Mouse (Mus musculus): ENCODE measurements around the gene Ctnna2.

The Ctnna2 gene

DNA sequence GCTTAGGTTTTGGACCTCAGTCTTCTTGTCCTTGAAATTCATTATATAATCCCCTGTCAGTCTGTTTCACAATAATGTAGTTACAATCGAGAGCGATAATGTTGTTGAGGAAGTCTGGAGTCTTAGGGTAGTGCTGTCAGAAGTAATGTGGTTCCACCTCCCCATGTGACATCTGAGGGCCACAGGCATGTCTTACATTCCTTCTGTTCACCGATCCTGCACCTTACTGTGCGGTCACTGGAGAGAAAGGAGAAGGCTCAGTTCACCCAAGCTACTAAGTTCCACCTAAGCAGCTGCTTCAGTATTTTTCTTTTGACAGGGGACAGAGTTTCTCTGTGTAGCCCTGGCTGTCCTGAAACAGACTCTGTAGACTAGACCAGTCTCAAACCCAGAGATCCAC lies 723.2 kb downstream of the Ctnna2 start:
- DNase-seq = no peak

DNA sequence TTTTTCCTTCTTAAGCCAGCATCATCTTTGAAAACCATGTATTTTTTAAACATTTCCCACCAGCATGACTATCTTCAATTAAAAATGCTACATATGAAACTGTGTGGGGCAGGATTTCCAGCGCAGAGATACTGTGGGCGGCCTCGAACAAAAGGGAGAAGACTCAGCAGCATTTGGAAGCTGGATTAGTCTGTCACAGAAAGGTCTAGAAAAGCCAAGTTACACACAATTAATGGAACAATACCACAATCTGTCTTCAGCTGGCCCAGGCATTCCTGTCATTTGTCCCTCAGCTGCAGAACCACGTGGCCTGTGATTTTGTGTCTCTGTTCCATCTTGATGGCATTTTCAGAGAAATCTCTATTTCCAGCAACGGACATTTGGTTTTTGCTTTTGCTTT lies 726.0 kb downstream of the Ctnna2 start:
- no peak for DNase-seq

DNA sequence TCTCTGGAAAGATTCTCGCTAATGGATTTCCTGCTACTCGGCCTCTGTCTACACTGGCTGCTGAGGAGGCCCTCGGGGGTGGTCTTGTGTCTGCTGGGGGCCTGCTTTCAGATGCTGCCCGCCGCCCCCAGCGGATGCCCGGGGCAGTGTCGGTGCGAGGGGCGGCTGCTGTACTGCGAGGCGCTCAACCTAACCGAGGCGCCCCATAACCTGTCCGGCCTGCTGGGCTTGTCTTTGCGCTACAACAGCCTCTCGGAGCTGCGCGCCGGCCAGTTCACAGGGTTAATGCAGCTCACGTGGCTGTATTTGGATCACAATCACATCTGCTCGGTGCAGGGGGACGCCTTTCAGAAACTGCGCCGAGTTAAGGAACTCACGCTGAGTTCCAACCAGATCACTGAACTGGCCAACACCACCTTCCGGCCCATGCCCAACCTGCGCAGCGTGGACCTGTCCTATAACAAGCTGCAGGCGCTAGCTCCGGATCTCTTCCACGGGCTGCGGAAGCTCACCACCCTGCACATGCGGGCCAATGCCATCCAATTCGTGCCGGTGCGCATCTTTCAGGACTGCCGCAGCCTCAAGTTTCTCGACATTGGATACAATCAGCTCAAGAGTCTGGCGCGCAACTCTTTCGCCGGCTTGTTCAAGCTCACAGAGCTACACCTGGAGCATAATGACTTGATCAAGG lies 735.8 kb downstream of the Ctnna2 start:
- peak; percentile 60 for DNase-seq

DNA sequence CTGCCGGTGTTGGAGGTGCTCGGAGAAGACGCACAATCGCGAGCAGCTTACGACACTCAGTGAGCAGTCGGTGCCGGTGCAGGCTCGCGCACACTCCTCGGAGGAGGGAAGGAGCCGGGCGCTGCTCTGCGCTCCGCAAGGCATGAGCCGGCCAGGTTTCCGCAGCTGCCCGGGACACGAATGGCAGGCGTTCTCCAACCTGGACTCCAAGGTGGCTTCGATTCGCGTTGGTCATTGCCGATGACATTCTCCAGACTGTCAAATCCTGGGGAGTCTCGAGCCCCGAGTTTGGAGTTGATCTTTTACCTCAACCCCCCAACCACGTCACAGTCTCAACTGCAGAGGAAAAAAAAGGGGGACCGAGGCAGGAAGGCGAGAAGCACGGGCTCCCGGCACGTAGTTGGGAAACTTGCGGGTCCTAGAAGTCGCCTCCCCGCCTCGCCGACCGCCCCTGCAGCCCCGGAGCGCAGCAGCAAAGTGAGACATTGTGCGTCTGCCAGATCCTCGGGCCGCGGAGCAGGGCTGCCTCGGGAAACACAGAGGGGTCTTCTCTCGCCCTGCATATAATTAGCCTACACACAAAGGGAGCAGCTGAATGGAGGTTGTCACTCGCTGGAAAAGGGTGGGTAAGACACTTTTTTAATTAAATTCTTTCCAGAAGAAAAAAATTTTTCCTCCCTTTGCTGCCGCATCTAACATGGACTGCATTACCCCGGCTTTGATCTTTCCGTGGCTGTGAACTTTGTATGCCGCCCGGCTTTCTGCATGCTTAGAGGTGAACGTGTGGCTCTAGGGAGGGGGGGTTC lies 736.7 kb downstream of the Ctnna2 start, which contains the start of gene Lrrtm1:
Gene Lrrtm1, plus strand, starts transcription at position 89 of the 806 bp plus-strand sequence.
- DNase-seq = peak; percentile 77

DNA sequence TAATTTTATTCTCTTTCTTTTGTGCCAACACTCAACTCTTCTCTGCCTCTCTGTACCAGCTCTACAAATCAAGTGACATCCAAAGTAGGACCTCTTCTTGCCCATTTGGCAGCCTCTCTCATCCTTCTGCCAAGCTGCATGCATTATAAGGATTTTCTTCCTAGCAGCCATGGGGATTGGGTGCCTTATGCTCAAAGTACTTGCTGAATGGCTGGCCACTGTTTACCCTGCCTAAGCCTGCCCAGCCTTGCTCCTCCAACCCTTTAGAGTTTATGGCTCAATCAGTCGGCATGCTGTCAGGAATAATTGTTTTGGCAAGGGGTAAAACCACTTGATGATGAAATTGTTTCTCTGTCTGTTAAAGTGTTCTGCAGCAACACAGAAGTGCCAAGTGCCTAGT lies 739.1 kb downstream of the Ctnna2 start:
- peak; percentile 28 for DNase-seq

DNA sequence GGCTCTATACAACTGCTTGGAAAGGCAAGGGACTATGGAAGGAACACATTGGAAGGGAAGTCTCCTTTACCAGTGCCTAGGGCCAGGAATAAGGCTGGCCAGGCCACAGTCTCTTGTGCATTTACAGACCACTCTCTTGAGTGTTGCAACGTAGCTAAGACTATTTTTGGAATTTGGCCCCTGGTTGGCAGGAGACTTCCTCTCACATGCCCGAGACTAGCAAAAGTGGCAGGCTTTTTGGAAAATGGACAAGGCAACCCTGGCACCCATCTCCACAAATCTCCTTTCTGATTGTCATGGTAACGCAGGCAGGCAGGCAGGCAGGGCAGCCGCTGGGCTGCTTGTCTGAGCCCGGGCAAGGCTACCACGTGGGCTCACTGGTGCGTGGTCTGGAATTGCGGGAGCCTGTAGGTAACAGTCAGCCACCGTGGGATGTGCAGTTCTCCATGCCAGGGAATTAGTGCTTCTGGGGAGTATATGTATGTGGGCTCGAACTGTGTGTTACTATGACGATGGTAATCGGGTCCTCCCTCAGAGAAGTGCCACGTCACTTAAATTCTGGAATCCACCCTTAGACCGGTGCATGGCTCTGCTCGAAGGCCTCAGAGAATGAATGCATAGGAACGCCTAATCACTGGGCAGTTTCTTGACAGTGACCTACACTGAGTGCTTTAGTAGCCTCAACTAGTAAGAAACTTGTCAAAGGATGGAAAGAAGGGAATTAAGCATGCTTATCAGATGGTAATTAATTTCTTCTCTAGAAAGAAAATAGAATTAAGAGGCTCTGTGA lies 756.5 kb downstream of the Ctnna2 start:
- peak; percentile 47 for DNase-seq

DNA sequence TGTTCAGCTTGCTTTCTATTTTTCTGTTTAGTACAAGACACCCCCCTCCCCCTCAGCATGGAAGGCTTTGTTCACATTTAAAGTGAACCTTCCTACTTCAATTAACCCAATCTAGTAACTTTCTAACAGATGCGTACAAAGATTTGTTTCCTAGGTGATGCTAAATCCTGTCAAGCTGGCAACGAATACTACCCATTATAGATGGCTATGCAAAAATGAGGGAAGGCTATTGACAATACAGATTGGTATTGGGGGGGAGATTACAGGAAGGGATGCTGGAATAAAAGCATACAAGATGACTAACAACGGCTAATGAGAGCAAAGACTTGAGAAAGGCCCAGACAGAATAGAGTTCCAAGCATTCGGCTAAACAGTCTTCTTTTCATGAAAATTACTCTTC lies 758.7 kb downstream of the Ctnna2 start:
- DNase-seq = no peak

DNA sequence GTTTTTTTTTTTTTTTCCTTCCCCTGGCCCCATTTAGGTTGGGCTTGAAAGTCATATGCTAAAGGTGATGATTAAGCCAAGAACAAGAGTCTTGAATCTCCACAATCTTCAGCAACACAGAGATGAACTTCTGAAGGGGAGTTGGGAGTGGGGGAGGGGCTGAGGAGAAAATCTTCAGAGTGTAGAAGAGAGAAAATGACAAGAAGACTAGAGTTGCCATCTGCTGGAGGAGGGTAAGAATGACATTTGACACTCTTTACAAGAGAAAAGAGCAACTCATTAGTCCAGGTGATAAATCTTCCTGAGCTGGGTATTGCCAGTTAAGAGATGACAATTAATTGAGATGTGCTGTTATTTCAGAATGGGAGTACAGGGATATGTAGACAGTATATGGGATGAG lies 760.6 kb downstream of the Ctnna2 start:
- peak; percentile 60 for DNase-seq

DNA sequence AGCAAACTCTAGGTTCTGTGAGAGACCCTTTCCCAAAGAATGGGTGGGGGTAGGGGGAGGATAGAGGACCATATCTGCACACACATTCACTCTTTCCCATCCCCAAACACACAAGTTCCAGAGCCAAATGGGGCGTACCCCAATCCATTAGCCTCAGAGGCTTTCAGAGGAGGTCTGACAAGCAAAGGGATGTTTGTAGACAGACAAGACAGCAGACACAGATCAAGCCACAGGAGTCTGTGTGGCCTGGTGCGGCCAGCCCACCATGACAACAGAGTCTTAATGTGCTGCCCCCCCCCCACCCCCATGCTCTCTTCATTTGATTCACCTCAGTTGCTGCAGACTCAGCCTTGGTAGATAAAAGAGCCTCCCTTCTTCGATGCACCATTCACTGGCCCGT lies 764.2 kb downstream of the Ctnna2 start:
- no peak for DNase-seq

DNA sequence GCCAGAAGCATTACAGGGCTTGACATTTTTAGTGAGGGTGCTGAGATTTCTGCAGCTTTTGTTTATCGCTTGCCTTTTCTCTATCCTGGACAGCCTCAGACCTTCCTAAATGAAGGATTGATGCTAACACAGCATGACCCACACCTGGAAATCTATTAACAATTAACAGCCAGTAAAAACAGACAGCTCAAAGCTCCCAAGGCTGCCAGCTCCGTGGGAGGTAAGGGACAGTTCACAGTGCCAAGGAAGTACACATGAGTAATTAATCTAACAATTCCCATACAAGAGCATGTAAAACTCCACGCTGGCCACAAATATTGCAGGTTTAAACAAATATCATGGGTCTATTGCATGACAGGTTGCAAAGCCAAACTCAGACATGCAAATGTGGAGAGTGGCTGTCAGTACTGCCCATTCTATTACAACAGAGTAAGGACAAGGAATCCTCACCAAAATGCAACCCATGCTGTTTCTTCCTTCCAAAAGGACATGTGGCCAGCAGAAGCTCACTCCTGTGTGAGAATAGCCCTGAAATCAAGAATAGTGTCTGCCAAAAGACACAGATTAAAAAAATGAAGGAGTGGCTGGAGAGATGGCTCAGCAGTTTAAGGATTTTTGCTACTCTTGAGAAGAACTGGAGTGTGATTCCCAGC lies 765.6 kb downstream of the Ctnna2 start:
- DNase-seq = no peak

DNA sequence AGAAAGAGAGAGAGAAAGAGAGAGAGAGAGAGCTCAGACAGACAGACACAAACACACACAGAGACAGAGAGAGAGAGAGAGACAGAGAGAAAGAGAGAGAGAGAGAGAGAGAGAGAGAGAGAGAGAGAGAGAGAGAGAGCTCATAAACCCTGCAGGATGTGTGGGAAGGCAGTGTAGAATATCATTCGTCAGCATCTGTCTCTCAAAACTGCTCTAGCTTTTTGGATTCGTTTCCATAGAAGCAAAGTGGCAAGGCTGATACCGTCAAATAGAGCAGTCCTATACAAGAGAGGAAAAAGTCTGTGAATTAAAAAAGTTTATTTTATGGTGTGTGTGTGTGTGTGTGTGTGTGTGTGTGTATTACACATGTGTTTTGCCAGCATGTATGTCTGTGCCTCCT lies 769.6 kb downstream of the Ctnna2 start:
- no peak for DNase-seq

DNA sequence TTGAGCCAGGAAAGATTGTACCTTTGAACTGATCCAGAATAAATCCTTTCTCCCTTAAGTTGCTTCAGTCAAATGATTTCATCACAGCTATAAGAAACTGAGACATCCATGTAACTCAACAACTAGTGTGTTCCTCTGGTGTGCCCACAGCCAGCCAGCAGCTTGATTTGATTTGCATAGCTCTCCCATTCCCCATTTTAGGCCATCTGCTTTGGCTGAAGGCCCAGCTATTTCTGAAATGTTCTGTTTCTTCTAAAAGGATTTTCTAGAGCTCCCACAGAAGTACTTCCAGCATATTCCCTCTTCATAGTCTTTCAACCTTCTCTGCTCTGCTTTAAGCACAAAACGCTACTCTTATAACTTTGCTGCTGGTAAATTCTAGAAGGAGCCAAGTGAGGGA lies 770.3 kb downstream of the Ctnna2 start:
- DNase-seq = peak; percentile 33

DNA sequence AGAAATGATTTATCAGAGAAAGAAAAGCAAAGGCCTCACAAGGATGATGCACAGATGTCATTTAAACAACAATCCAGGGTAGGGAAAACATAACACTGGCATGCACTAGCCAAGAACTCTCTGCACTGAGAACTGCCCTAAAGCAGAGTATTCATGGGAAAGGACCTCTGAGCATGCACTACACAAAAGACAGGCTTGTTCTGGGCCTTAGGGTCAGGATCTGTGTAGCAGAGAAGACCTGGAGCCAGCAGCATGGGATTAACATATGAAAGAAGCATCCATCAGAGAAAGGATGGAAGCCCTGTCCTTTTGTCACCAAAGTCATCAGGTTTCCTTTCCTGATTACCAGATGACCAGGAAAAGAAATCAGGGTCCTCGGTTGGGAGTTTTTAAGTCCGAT lies 780.1 kb downstream of the Ctnna2 start:
- no peak for DNase-seq

DNA sequence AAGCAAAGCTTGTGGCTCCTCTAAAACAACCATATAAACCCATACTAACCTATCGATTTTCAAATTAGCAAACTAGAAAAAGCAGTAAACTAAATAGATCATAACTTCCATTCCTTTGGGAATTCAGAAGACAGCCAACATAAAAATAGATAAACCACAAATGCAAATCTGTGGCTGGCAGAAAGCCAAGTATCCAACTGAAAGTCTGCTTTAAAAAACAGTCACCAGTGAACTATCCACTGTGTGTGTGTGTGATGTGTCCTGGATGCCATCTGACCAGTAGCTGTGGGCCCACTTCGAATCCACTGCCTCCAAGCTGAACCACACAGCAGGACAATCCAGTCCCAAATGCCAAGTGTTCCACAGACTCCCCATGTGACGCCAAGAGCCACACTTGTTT lies 782.8 kb downstream of the Ctnna2 start:
- peak; percentile 25 for DNase-seq

DNA sequence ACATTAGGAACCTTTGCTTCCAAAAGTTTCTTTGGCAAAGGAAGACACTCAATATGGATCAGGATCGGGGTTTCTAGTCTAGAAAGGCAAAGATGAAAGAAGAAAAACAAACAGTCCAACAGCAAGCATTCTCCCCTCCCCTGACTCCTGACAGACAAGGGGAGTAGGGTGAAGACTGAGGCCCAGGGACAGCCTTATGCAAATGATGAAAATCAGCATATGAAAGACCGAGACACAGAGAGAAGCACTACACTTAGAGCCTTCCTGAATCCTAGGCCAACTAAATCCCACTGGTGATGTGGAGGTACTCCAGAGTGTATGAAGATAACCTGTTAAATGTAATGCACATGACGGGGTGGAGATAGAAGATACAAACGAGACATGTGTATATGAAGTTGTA lies 787.9 kb downstream of the Ctnna2 start:
- no peak for DNase-seq

DNA sequence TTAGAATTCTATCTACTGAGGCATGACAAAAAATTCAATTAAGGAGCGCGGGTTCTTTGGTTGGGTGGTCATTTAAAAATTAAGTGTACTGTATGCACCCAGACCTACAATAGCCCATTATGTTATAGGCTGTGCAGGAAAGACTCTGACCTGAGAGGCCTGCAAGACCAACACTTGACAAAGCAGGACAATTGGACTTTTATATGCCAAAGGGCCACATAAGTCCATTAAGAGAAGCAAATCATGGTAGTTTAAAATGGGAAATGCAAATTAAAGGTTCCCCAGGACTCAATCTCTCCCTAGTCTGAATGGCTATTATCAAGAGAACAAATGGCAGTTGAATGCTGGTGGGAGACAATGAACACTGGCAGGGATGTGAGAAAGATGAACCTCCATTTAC lies 790.9 kb downstream of the Ctnna2 start:
- DNase-seq = no peak

DNA sequence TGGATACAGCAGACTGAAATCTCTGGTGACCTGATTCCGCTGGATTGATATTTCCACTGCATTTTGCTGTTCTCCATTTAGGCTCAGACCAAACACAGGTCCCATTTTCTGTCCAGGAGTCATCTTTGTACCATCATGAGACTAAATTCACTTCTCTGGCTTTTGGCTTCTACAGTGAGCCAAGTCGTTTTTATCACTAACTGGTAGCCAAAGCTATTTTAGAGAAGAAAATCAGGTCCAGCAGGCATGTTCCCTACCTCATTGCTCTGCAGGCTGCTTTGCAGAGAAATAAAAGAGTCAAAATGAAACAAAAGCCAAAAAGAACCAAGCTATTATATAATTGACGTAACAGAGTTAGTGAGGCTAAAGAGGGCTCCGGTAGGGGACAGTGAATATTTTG lies 793.7 kb downstream of the Ctnna2 start:
- no peak for DNase-seq

DNA sequence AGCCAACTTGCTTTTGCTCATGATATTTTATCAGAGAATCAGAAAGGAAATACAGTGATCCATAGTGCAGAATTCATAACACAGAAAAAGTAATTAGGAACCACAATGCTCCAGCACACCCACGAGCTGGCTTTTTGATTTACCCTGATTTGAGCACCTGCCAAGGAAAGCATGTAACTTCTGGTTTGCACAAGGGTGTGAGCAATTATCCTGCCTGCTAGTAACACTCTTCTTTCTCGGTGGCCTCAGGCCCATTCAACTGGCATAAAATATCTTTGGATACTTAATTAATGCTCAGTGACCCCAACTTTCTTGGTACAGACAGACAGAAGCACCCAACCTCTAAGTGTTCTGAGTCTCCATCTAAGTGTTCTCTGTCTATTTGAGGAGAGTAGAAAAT lies 794.6 kb downstream of the Ctnna2 start:
- DNase-seq = no peak

DNA sequence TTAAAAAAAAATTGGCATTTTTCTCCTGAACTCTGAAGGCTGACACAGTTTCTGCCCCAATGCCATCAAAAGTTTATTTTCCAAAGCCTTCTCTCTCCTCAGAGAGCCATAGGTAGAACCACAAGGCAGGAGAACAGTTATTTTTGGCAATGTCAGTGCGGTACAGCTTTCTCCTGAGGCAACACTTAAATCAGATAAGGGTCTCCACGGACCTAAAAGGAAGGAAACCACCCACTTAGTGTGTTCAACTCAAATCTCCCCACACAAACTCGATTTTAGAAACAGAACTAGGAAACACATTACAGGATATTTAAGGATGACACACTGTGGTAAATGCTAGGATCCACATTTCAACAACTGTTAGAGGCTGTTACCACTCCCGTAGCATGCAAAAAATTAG lies 803.7 kb downstream of the Ctnna2 start:
- DNase-seq = no peak

DNA sequence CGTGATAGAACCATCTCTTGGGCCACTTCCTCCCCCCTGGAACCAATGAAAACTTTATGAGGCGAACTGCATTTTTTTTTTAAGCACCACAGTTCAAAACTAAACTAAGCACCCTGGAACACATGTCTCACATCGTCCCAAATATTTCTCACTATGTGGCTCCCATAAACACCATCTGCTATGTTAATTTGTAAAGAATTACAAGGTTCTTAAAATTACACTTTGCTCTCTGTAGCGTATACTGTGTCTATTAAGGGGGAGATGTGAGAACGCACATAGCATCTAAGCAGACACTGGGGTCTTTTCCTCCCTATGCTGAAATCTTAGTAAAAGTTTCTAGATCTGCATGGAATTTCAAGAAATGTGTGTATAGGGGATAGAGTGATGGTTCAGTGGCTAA lies 822.5 kb downstream of the Ctnna2 start:
- no peak for DNase-seq

DNA sequence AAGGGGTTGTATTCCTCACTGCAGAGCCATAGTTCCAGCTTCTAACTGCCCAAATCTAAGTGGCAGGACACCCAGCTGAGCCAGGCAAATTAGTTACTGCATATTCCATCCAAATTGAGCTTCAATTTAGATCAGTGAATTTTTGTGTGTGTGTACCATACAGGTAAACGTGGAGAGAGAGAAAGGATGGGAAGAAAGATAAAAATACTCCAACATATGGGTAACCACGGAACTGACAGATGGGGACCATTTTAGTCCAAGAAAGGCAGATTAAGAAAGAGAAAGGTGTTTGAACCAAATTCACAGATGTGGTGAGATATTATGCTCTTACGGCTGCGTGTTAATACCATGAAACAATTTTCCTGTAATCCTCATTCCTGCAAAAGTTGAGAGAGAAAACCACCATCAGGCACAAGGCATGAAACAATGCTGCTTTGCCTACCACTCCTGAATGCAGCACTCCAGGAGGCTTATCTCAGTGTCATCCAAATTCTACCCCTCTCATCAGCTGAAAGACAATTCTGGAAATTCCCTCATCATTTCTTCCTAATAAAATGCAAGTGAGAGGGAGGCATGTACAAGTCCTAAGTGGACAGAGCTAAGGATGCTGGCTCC lies 840.1 kb downstream of the Ctnna2 start:
- DNase-seq = no peak

DNA sequence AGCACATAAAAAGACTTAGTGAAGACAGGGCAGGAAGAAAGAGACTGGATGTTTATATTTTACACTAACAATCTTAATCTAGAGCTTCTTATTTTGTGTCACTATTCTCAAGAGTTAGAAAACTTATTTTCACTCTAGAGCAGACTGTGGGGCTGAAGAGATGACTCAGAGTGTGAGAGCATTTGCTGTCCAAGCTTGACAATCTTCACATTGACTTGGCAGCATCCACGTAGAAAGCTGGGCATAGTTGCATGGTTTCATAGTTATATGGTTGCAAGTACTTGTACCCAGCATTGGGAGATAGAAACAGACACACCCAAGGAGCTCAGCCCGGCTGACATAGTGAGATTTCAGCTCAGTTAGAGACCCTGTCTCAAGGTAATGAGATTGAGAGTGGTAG lies 858.6 kb downstream of the Ctnna2 start:
- DNase-seq = no peak

DNA sequence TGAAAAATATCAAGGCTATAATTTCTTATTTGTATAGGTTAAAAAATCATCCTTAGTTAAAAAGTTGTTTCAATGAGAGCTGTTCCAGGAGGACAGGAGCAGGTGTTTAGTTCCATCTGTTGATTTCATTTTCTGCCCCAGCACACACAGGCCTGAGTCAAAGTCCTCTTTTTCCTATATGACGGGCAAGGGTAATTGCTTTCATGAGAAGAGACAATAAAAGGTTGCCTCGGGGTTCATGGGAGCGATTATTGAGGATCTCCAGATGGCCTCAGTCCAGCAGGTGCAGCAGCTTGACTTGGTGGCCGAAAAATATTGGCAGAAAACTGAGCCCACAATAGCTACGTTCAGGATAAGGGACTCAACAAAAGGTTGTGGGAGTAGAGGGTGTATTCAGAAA lies 859.0 kb downstream of the Ctnna2 start:
- no peak for DNase-seq
